Mouse (Mus musculus) liver, embryonic 14.5 days (tissue): Measurements from ENCODE around the gene Nat8f5.
"Not testable (repeated sequence)": the region's sequence is repeated elsewhere in the genome, so short reads cannot be mapped to it uniquely, and the experiment has no call there.

Experiments used
- CTCF ChIP-seq: IDR thresholded peaks from 2 replicates; pipeline ENCODE4 v1.5.1; 2016; ENCODE audit warnings: antibody characterized with exemption, low read depth, control low read depth
- EP300 ChIP-seq: IDR thresholded peaks from 2 replicates; pipeline ENCODE4 v1.6.1; 2016; ENCODE audit warnings: antibody characterized with exemption, low read depth

DNA sequence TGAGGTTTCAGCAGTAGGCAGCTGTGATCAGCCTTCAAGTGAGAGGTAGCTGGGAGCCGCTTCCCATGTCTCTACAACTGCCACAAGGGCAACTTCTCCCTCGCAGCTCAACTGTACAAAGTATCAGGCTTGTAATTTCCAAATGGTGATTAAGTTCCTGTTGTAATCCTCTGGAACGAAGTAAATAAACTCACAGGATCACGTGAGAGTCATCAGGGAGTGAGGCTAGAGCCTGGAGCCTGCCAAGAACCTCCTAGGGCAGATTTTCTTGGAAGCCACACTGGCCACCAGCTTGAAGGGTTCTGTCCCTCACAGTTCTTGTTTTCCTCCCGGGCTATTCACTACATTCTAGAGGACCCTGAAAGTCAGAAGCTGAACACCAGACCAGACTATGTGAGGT lies 17.6 kb downstream of the Nat8f5 start:
- TF ChIP-seq CTCF, EP300: not testable (repeated sequence)
